Comparison of ENCODE assay signal across 8 mouse cellular contexts in the genomic region with DNA sequence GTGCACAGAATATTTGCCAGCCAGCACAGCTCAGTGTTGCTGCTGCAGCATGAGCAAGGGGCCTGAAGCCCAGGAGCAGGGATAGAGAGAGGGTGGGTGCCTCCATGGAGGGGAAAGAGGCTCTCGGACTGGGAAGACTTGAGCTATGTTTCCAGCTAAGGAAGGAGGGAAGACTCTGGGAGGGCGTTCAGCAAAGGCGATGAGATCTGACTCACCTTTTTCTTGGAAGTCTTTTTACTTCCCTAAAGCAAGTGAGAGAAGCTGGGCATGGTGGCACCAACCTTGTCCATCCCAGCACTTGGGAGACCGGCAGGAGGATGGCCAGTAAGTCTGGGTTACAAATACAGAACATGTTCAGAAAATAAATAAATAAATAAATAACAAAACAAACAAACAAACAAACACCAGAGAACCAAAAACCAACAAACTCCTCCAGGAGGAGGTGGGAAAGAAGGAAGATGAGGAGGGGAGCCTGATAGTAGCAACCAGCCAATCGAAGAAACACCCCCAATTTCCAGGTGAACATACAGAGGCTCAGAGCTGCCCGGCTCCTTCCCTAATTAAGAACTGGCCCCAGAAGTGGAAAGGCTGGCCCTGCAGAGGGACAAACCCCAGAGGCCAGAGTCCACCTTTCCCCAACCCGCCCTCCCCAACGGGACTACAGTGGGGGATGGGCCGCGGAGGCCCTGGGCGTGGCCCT. TPM values are rescaled to one million over a fixed set of nuclear protein-coding genes. Genes with fewer than 3 reads are reported as not detected.
A peak's percentile ranks its signal among the peaks of the same experiment; 100 is the strongest.
DNase-seq lines count a peak whose midpoint lies in the region; ATAC-seq and TF ChIP-seq lines count a peak whose summit lies in the region.

No protein-coding gene starts in this region.

- H3K4me1 ChIP-seq in thymus, adult 2 months (replicated peaks; ENCODE audit: control insufficient read depth, insufficient read depth, low read length), result peaks cover 2% of the 10 kb centered on the region; the same call in 1 of the 2 replicates
- peaks cover 35% of the 10 kb centered on the region for H3K4me1 ChIP-seq in liver, embryonic 11.5 days (replicated peaks; ENCODE audit: control insufficient read depth, insufficient read depth, low read length)

- DNase-seq in cerebellum, adult 8-10 months, result peak; percentile 35
- no peak for DNase-seq in cerebellum, postnatal 14 days
- no peak for DNase-seq in thymus, adult 2 months
- no peak for DNase-seq in thymus, postnatal 10 days (ENCODE audit: low spot score in 2 of 2)
- peak; percentile 91 for DNase-seq in liver, embryonic 11.5 days (ENCODE audit: low spot score)
- DNase-seq in right cerebral cortex, postnatal 10 days (ENCODE audit: low spot score in 2 of 2), result no peak
- DNase-seq in gastrocnemius, postnatal 10 days, result no peak
- DNase-seq in urinary bladder, postnatal 36 days (ENCODE audit: low spot score in 2 of 2), result no peak

- 29% methylated on average over 11 of the region's 11 CpGs for WGBS in thymus, adult 2 months
- WGBS in liver, embryonic 11.5 days, result 15% methylated on average over 11 of the region's 11 CpGs

- H3K4me2 ChIP-seq in liver, embryonic 11.5 days, result peak overlapping the region; percentile 77

- peak overlapping the region; percentile 22 for H3K4me3 ChIP-seq in thymus, adult 2 months (ENCODE audit: control insufficient read depth, insufficient read depth, low read length)
- peak overlapping the region; percentile 26 for H3K4me3 ChIP-seq in liver, embryonic 11.5 days (ENCODE audit: low read depth, low read length)

- ATAC-seq in liver, embryonic 11.5 days (replicated peaks; ENCODE audit: low FRiP score), result no peak

- H3K9ac ChIP-seq in liver, embryonic 11.5 days (ENCODE audit: low read depth, low read length), result peak overlapping the region; percentile 55

- no peaks in the 10 kb centered on the region for H3K27me3 ChIP-seq in thymus, adult 2 months (ENCODE audit: control insufficient read depth, insufficient read depth, low read length)
- no peaks in the 10 kb centered on the region for H3K27me3 ChIP-seq in liver, embryonic 11.5 days (replicated peaks; ENCODE audit: control insufficient read depth, insufficient read depth, low read length)

- no peak for TF ChIP-seq CTCF in thymus, adult 2 months (IDR thresholded peaks at IDR 0.05; ENCODE audit: borderline replicate concordance, control insufficient read depth, extremely low read depth, insufficient read depth, low read length, poor library complexity)

- TF ChIP-seq POLR2A in thymus, adult 2 months (IDR thresholded peaks at IDR 0.05; ENCODE audit: control insufficient read depth, extremely low read depth, insufficient read depth, low read length, poor library complexity), result no peak

- peaks cover 9% of the 10 kb centered on the region; the same call in 1 of the 2 replicates for H3K36me3 ChIP-seq in thymus, adult 2 months (ENCODE audit: control insufficient read depth, insufficient read depth, low read length)
- peaks cover 11% of the 10 kb centered on the region for H3K36me3 ChIP-seq in liver, embryonic 11.5 days (ENCODE audit: control insufficient read depth, insufficient read depth, low read length)

- H3K9me3 ChIP-seq in liver, embryonic 11.5 days (ENCODE audit: control insufficient read depth, low read length), result no peaks in the 10 kb centered on the region

- no peak overlapping the region; the same call in 1 of the 2 replicates for H3K27ac ChIP-seq in thymus, adult 2 months (ENCODE audit: control insufficient read depth, insufficient read depth, low read length)
- peak overlapping the region; percentile 89 for H3K27ac ChIP-seq in liver, embryonic 11.5 days (ENCODE audit: low read depth, low read length)

RNA-seq across cellular contexts. Expression of a gene that starts 5.6 kb away (rescaled TPM):
- polyA plus RNA-seq in thymus, adult 2 months (2012; rRNA removed), result 44.9 and 46.4 TPM in 2 replicates
- 23.0 and 24.3 TPM in 2 replicates for polyA plus RNA-seq in liver, embryonic 11.5 days (2014; fragmentation: Nextera tagmentation; extraction: Ambion mirVana)
- total RNA-seq in gastrocnemius, postnatal 10 days (2021), result 10 to 100 TPM; 10.6 to 14.4 TPM

RNA-seq across cellular contexts. Expression of a gene that starts 7.5 kb away (rescaled TPM):
- polyA plus RNA-seq in thymus, adult 2 months (2012; rRNA removed), result 25.8 and 26.7 TPM in 2 replicates
- 20.6 and 21.5 TPM in 2 replicates for polyA plus RNA-seq in liver, embryonic 11.5 days (2014; fragmentation: Nextera tagmentation; extraction: Ambion mirVana)
- 10 to 100 TPM in 1 of 2 experiments, 1 to 10 TPM in 1; 9.0 to 13.0 TPM for total RNA-seq in gastrocnemius, postnatal 10 days (2021)

RNA-seq across cellular contexts. Expression of a gene that starts 18.0 kb away (rescaled TPM):
- 2.0 and 2.4 TPM in 2 replicates for polyA plus RNA-seq in thymus, adult 2 months (2012; rRNA removed)
- 0.80 and 0.84 TPM in 2 replicates for polyA plus RNA-seq in liver, embryonic 11.5 days (2014; fragmentation: Nextera tagmentation; extraction: Ambion mirVana)
- 10 to 100 TPM; 34.6 to 48.7 TPM for total RNA-seq in gastrocnemius, postnatal 10 days (2021)

RNA-seq across cellular contexts. Expression of a gene that starts 33.3 kb away (rescaled TPM):
- polyA plus RNA-seq in thymus, adult 2 months (2012; rRNA removed), result 40.9 and 50.8 TPM in 2 replicates
- polyA plus RNA-seq in liver, embryonic 11.5 days (2014; fragmentation: Nextera tagmentation; extraction: Ambion mirVana), result 581 and 583 TPM in 2 replicates
- total RNA-seq in gastrocnemius, postnatal 10 days (2021), result 10 to 100 TPM; 20.5 to 25.0 TPM

RNA-seq across cellular contexts. Expression of a gene that starts 33.6 kb away (rescaled TPM):
- polyA plus RNA-seq in thymus, adult 2 months (2012; rRNA removed), result 0.13 TPM in 2 replicates
- 0.17 and 0.19 TPM in 2 replicates for polyA plus RNA-seq in liver, embryonic 11.5 days (2014; fragmentation: Nextera tagmentation; extraction: Ambion mirVana)
- total RNA-seq in gastrocnemius, postnatal 10 days (2021), result under 1 TPM; 0.20 to 0.28 TPM

Comparison
In these comparisons a context has a peak if more than half of its experiments do, and no peak if none do; other contexts are left out.
1. DNase-seq: peak in cerebellum, adult 8-10 months (single experiment) and liver, embryonic 11.5 days (single experiment); none in cerebellum, postnatal 14 days (0 of 2), thymus, adult 2 months (single experiment), thymus, postnatal 10 days (0 of 2), right cerebral cortex, postnatal 10 days (0 of 2), gastrocnemius, postnatal 10 days (single experiment) and urinary bladder, postnatal 36 days (0 of 2).